Mouse (Mus musculus): ENCODE measurements around the gene Stat5b.

Gene Stat5b

DNA sequence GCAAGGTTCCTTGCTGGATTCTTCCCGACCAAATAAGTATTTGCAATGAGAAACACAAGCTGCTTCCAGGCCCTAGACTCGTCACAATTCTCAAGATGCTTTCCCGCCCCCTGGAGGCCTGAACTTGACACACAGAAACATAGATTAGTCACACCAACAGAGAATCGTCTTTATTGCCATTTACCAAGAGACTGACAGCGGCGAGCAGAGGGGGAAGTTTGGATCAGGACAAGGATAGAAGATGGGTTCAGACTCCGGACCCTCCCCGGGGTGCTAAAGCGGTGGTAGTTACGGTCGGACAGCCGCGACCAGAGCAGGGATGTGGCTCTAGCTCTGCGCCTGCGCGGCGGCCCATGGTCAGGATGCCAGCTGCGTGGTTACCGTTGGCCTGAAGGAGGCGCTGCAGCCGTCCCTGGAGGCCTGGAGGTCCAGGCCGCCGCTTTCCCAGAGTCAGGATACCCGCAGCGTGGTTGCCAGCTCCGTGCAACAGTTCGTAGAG is 88.9 kb downstream of the Stat5b start:
- peak; percentile 91 to 93 for DNase-seq

GRCm38 (mm10) chr11:100759611-100760233 is 90.8 kb downstream of the Stat5b start, which contains the start of gene Kcnh4:
Kcnh4 (minus strand) TSS chr11:100759942.
- DNase-seq = peak; percentile 50 to 65

- peak; percentile 84 to 86 for DNase-seq
Observed at GRCm38 (mm10) chr11:100758707-100759610, 91.6 kb downstream of the Stat5b start.

DNA sequence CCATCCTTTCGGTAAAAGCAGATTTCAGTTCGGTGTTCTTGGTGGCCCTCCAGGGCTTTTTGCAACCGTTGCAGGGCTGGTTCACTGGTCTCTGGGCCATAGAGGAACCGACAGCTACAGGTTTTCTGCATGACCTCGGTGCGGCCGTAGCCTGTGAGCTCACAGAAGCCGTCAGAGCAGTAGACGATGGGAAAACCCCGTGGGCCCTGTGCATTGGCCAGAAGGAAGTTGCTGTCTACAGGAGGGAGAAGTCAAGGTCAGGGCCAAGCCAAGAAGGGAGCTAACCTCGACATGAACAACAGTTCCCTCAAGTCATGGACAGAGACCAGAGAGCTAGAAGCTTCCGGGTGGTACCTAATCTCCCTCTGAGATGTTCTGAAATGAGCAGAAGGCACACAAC is 93.0 kb downstream of the Stat5b start:
- DNase-seq = no peak

DNA sequence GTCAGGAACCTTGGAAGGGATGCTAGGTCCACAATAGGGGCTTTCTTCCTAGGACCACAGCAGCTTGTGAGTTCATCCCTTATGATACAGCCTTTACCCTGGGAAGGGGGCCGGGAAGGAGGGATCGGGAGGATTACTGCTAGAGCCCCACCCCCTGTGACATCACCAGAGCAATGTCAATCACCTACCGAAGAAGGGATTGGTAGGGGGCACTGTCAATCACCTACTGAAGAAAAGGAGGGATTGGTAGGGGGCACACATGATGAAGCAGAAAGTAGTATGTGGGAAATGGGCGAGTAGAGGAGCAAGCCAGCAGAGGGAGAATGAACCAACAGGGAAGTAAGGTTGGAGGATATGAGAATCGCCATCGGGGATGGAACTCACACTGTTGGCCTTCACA is 94.0 kb downstream of the Stat5b start:
- no peak for DNase-seq

- no peak for DNase-seq
Observed at GRCm38 (mm10) chr11:100754693-100755057, 95.8 kb downstream of the Stat5b start.

GRCm38 (mm10) chr11:100754021-100754692 is 96.4 kb downstream of the Stat5b start:
- no peak for DNase-seq

- DNase-seq = peak; percentile 46 to 66
Observed at GRCm38 (mm10) chr11:100752294-100752693, 98.2 kb downstream of the Stat5b start.

DNA sequence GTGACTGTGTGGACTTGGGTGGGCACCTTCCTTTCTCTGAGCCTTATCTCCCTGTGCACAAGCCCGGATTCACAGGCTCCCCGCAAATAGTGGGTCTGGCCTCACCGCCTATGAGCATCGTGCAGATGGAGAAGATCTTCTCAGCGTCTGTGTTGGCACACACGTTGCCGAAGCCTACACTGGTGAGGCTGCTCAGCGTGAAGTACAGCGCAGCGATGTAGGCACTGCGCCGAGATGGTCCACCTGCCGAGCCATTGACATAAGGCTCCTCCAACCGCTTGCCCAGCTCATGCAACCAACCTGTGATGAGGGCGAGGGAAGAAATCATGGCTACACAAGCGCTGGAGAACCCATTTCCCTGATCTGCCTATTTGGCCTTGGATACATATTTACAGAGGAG is 100.4 kb downstream of the Stat5b start:
- DNase-seq = no peak

- peak in 1 of 2 experiments; percentile 38 for DNase-seq
Observed at GRCm38 (mm10) chr11:100749469-100749868, 101.1 kb downstream of the Stat5b start.

GRCm38 (mm10) chr11:100748620-100749019 is 101.9 kb downstream of the Stat5b start:
- DNase-seq = no peak

DNA sequence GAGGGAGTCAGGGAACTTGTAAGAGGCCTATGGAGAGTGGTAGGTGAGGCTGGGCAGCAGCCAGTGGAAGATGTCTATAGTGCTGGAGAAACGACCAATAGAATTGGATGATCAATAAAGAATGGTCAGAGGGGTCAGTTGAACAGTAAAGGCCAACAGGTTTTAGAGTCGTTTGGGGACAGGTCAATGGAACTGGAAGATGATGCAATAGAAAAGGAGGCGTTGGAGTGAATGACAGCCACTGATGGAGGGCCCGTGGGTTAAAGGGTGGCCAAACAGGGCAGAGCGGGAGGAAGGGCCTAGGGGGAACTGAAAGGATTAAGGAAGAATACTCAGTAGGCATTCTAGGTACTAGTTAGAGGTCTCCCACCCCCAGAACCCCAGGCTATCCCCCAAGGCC is 103.4 kb downstream of the Stat5b start:
- no peak for DNase-seq

DNA sequence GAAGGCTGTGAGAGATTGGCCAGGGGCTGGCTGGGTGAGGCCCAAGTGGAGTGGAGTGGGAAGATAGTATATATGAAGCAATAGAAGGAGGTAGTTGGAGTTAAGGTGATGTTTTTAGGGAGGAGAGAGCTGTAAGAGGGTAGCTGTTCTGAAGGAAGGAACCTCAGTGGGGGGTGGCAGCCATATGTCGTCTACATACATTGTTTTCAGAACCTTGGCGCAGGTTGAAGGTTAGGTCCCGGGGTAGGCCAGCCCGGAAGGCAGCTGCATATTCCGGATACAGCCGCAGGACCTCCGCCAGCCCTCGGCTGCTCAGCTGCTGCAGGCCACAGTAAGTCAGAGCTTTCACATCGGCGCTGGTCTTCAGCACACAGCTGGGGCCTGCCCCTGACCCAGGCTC is 104.0 kb downstream of the Stat5b start:
- no peak for DNase-seq

DNA sequence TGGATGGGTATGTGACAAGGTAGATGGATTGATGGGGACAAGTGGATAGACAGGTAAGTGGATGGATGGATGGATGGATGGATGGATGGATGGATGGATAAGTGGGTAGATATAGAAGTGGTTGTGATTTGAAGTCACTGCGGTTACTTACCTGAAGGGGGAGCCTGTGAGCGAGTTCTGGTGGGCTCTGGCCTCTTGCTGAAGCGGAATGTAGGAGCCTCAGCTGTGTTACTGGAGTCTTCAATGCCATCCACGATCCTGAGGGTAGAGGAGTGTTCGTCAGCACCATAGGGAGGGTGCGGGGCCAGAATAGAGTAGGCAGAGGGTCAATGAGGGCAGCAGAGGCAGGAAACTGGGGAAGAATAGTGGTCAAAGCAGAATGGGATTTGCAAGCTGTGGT is 105.4 kb downstream of the Stat5b start:
- peak; percentile 64 to 74 for DNase-seq

DNA sequence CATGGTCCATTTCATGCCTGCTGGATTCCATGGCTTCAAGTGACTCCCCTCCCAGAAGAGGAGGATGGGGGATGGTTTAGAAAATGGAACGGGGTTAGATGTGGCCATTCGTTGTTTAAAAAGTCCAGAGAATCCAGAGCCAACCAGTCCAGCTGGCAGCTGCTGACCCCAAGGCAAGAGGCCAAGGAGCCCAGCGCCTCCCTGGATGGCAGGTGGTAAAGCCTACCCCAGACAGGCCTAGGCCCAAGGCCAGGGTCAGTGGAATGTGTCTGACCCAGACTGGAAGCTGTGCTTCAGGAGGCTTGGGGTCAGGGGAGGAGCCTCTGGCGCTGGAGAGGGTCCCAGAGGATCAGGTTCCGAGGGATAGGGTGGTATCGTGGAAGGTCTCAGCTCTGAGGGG is 109.2 kb downstream of the Stat5b start:
- DNase-seq = no peak

- DNase-seq = no peak
Observed at GRCm38 (mm10) chr11:100738749-100739148, 111.8 kb downstream of the Stat5b start.

- peak; percentile 98 to 99 for DNase-seq
Observed at GRCm38 (mm10) chr11:100738066-100738604, 112.4 kb downstream of the Stat5b start, which contains the start of gene Rab5c. Rab5c (minus strand) TSS chr11:100738215.

- peak in 1 of 2 experiments; percentile 25 for DNase-seq
Observed at GRCm38 (mm10) chr11:100737105-100737733, 113.3 kb downstream of the Stat5b start.

DNA sequence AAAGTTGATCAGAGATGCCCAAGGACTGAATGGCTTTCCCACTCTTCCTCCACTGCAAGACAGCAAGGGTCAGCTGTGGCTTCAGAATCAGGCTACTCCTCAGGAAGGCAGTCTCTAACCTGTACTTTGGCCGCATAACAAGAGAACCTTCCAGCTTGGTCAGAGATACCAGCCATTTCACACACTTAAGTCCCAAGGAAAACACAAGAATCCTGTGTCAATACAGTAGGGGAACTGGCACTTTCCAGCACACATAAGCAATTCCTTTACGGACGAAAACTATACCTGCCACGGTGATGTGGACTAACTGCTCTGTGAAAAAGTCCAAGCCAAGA is 113.8 kb downstream of the Stat5b start:
- no peak for DNase-seq

DNA sequence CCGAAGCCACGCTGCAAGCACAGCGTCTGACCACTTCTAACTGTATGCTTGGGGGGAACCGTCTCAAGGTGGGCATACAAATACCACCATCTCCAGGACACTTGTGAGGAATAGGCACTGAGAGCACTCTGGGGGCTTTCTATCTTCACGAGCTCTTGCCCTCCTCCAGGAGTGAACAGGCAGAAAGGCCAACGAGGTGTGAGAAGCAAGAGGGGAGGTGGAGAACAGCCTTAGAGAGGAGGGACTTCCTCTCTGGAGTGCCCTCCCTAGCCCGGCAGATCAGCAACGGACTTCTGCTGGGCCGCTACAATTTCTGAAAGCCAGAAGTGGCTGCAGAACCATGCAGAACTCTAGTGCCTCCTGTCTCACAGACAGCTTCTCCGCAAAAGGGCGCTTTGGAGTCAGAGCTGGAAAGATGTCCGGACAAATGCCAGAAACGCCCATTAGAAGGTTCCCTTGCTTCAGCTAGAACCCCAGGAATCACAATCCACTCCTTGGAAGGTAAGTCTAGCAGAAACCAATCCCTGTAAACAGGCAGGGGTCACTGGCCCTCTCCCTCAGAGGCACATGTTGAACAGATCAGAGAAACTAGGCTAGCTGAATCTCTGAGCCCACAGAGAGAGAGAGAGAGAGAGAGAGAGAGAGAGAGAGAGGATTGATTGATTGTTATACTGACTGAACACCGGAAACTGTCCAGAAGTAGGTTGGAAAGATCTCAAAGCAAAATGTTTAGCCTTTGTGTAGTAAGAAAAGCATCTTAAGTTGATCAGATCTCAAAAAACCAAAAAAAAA is 114.4 kb downstream of the Stat5b start:
- DNase-seq = no peak

DNA sequence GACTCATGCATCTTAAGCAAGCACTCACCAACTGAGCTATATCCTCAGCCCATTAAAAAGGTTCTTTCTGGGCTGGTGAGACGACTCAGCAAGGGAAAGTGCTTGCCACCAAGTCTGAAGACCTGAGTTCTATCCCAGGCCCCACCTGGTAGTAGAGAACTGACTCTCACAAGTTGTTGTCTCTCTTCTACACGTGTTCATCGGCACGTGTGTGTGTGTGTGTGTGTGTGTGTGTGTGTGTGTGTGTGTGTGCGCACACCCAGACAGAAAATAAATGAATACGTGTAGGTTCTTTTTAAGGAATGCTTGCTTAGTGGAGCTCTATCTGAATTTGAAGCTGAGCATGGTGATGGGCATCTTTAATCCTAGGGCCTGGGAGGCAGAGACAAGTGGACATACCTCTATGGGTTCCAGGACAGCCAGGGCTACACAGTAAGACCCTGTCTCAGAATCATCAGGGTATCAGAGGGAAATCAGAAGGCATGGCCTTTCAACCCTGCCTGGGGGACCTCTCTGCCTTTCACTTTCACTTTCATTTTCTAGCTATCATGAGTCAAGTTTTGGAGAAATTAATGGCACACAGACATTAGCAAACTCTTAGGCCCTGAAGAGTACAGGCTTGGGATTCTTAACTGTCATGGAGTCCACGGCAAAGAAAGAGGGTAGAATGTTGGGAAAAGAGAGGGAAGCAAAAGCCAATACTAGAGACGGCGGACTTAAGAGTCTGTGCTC is 115.2 kb downstream of the Stat5b start:
- DNase-seq = no peak

Data from kidney, postnatal 4 days (tissue).